Mouse (Mus musculus) cerebellum, adult 2 months (tissue): ENCODE data around the gene Abca8b. TPM values are rescaled to one million over a fixed set of nuclear protein-coding genes. Genes with fewer than 3 reads are reported as not detected.
"Not testable (repeated sequence)": the region's sequence is repeated elsewhere in the genome, so short reads cannot be mapped to it uniquely, and the experiment has no call there.

Experiments
- DNase-seq, 2 experiments: peaks; one replicate each; pipeline ENCODE4 v3.0.0; 2021
- H3K27ac ChIP-seq: fragments of 200-500 bp; 2 replicates; pipeline ENCODE4 v1.5.1; 2012; ENCODE audit warnings: low read length, control low read depth, inconsistent platforms; ENCODE audit not compliant: insufficient read depth
- H3K27me3 ChIP-seq: fragments of 200-500 bp; 2 replicates; pipeline ENCODE4 v1.6.1; 2012; ENCODE audit warnings: inconsistent platforms, mild to moderate bottlenecking, low read length, moderate library complexity; ENCODE audit not compliant: control insufficient read depth, insufficient read depth
- H3K4me1 ChIP-seq: fragments of 200-500 bp; 2 replicates; pipeline ENCODE4 v1.6.1; 2011; ENCODE audit warnings: low read length; ENCODE audit not compliant: control insufficient read depth, insufficient read depth
- H3K4me3 ChIP-seq: fragments of 200-500 bp; replicated peaks from 2 replicates; pipeline ENCODE3; 2011; ENCODE audit warnings: mild to moderate bottlenecking, low read depth, low read length, control low read depth; ENCODE audit not compliant: insufficient read depth
- CTCF ChIP-seq: fragments of 200-500 bp; IDR thresholded peaks from 2 replicates; pipeline ENCODE4 v1.5.1; 2011; ENCODE audit warnings: low read depth, mild to moderate bottlenecking, control low read depth, low read length, moderate library complexity, borderline replicate concordance; ENCODE audit not compliant: insufficient read depth
- POLR2A ChIP-seq: fragments of 200-500 bp; IDR thresholded peaks from 2 replicates; pipeline ENCODE4 v1.6.1; 2011; ENCODE audit warnings: low read length, control low read depth, borderline replicate concordance; ENCODE audit not compliant: insufficient read depth
- WGBS: fragments of 180-500 bp; shearing (Covaris S2); methylation state at CpG from one replicate; pipeline ENCODE4 v1.1.7; 2018; 5-methylcytosine and 5-hydroxymethylcytosine counted together
- polyA plus RNA-seq: library from polyadenylated mRNA; depleted of rRNA; stranded (reverse); fragments of >200 nt; gene quantifications from 2 replicates; pipeline ENCODE4 v1.2.3, GENCODE M21; 2012

Abca8b gene
- polyA plus RNA-seq, 1 experiment: 11.8 TPM

DNA sequence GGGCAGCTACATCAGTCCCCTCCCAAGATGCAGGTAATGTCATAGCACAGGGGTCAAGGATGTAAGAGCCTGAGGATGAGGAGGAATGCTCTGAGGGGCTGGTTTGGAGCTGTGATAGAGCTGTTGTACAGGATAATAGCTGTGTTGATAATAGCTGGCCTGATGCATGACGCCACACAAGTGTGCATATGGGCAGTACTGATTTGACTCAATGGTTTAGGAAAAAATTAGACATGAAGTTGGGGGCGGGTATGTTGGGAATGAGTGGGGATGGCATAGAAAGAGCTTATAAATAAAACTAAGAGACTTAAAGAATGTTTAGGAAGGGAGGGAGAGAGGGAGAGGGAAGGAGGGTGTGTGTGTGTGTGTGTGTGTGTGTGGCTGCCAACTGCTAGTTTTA, 5.4 kb downstream of the Abca8b start:
- Histone ChIP-seq H3K27me3 (no peaks in the 10 kb centered on the region), H3K27ac (no peak overlapping the region), H3K4me3 (no peak overlapping the region), H3K4me1 (peaks cover 5% of the 10 kb centered on the region)
- no peak for DNase-seq
- 90% methylated on average over 2 of the region's 2 CpGs for WGBS
- TF ChIP-seq POLR2A: no peak
- TF ChIP-seq CTCF: no peak

DNA sequence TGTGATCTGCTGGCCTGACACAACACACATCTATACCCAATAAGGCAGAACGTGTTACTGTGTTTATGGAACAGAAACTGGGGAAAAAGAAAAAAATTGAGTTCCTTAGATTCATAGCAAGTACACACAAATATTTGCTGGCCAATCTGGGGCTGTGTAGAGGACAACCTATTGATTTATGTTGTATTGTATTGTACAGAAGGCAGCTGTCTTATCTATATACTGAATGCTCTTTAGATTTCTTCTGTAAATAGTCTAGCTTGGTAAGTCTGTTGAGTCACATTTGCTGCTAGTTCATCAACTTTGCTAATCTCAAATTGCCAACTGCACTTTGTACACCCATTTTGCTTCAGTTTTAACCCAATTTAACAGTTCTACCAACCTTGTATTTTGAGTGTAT, 7.5 kb downstream of the Abca8b start:
- WGBS: 69% methylated on average over 1 of the region's 1 CpGs
- DNase-seq: no peak
- Histone ChIP-seq H3K27me3 (no peaks in the 10 kb centered on the region), H3K27ac (no peak overlapping the region), H3K4me3 (no peak overlapping the region), H3K4me1 (peaks cover 5% of the 10 kb centered on the region)
- TF ChIP-seq CTCF (no peak), POLR2A (no peak)

DNA sequence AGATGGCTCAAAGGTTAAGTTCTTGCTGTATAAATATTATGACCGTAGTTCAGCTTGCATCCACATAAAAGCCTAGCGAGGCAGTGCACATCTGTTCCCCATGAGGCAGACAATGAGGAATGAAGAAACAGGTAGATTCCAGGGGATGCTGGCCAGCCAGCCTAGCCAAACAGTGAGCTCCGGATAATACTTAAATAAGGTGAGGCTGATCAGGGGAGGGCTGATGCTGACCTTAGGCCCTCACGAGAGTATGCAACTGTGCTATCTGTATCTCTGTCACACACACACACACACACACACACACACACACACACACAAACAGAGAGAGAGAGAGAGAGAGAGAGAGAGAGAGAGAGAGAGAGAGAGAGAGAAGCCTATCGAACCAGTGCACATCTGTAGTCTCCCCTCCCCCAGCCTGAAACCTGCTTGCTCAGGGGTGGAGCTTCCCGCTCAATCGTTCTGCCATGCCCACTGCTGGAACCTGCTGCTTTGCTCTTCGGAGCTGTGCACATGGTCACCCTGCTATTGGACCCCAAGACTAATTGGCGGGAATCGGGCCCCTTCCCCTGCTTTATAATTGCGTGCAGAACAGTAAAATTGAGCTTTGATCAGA, 8.1 kb downstream of the Abca8b start:
- DNase-seq, H3K4me3 ChIP-seq, H3K27me3 ChIP-seq, H3K4me1 ChIP-seq, H3K27ac ChIP-seq: not testable (repeated sequence)
- 57% methylated on average over 11 of the region's 11 CpGs for WGBS

DNA sequence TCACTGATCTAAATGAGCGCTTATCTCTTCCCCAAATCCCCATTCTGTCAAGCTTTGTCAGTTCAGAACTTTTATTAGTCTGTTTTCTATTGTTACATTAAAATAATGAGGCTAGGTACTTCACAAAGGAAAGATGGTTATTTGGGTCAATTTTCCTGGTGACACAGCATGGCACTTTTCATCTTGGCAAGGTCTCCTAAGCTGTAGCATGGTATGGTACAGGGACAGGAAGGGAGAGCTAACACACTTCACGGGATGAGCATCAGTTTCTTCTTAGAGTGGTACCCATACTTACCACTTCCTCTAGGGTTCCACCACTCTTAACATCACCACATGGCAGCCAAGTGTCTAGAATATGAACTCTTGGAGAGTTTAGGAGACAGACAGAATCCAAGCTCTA, 13.8 kb downstream of the Abca8b start:
- DNase-seq: peak; percentile 36 to 67
- no peak for TF ChIP-seq POLR2A
- TF ChIP-seq CTCF: no peak
- H3K27ac ChIP-seq: peak overlapping the region; percentile 64; the same call in 1 of the 2 replicates
- no peaks in the 10 kb centered on the region for H3K27me3 ChIP-seq
- 53% methylated on average over 2 of the region's 2 CpGs for WGBS
- H3K4me1 ChIP-seq: peaks cover 3% of the 10 kb centered on the region; the same call in 1 of the 2 replicates
- no peak overlapping the region for H3K4me3 ChIP-seq

DNA sequence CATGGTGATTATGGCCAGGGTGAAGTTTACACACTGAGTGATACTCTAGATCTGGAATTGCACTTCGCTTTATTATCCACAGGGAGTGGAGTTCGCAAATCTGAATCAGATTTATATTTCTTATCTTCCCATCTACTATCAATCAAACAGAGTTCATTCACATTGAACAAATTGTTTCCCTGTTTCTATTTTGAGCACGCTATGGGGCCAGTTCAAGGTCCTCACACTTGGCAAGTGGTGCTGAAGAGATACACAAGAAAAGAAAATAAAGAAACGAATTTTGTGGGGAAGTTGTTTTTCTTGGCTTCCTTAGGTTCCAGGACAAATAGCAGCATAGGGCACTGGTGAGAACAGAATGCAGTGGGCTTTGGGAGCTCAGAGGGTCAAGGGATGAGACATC, 25.1 kb downstream of the Abca8b start:
- 86% methylated on average over 4 of the region's 4 CpGs for WGBS
- DNase-seq: no peak
- no peak for TF ChIP-seq POLR2A
- TF ChIP-seq CTCF: no peak
- Histone ChIP-seq H3K27ac (no peak overlapping the region), H3K4me3 (no peak overlapping the region), H3K27me3 (no peaks in the 10 kb centered on the region; the same call in 1 of the 2 replicates), H3K4me1 (no peaks in the 10 kb centered on the region; the same call in 1 of the 2 replicates)

DNA sequence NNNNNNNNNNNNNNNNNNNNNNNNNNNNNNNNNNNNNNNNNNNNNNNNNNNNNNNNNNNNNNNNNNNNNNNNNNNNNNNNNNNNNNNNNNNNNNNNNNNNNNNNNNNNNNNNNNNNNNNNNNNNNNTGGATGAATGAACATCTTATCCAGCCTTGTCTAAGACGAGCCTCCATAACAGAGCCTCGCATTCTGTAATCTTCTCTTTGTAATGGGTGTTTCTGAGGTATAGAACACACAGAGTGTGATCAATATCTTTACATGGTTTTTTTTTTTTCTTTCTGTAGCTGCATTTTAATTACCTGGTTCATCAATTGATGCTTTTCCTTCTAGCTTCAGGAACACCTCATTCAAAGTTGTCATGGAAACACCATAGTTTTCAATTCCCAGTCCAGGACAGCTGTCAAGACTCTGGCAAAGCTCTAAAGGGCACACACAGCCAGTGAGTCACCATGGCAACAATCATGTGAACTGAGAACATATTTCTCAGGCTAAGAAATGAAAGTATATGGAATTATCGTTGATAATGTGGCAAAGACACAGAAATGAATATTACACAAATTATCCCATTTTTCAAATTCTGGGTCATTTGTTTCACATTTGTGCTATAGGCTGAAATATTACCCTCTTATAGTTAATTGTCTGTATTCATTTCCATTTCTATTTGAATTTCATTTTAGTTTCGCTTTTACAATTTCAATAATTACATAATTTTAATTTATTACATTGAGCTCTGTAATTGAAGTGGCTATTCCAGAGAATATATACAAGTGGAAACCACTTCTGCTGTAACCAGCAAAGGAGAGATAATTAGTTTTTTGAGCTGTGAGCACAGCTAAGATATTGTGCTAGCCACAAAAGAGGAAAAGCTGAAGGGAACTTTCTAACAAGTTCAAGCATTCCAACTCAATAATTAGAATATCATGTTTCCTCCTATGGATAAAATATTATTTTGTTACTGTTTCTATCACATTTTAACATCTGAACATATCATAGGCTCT, 33.9 kb downstream of the Abca8b start:
- TF ChIP-seq CTCF (no peak), POLR2A (no peak)
- H3K27me3 ChIP-seq: no peaks in the 10 kb centered on the region
- no peak for DNase-seq
- no peaks in the 10 kb centered on the region for H3K4me1 ChIP-seq
- 56% methylated on average over 4 of the region's 4 CpGs for WGBS
- H3K27ac ChIP-seq: no peak overlapping the region
- H3K4me3 ChIP-seq: no peak overlapping the region

DNA sequence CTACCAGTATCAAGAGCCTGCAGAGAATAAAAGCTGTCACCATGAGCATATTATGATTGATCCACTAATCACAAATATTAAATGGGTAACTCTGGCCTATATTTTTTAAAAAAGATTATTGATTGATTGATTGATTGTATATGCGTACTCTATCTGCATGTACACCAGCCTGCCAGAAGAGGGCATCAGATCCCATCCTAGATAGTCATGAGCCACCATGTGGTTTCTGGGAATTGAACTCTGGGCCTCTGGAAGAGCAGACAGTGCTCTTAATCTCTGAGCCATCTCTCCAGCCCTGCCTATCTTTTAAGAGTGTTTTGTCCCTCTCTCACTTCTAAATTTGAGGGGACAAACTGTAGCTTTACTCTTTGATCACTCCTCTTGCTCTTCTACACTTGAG, 40.5 kb downstream of the Abca8b start:
- no peak overlapping the region for H3K27ac ChIP-seq
- no peaks in the 10 kb centered on the region for H3K27me3 ChIP-seq
- WGBS: 85% methylated on average over 1 of the region's 1 CpGs
- no peak for DNase-seq
- TF ChIP-seq CTCF (peak; percentile 12; the same call in 1 of the 2 replicates), POLR2A (no peak)
- H3K4me3 ChIP-seq: no peak overlapping the region
- H3K4me1 ChIP-seq: no peaks in the 10 kb centered on the region

DNA sequence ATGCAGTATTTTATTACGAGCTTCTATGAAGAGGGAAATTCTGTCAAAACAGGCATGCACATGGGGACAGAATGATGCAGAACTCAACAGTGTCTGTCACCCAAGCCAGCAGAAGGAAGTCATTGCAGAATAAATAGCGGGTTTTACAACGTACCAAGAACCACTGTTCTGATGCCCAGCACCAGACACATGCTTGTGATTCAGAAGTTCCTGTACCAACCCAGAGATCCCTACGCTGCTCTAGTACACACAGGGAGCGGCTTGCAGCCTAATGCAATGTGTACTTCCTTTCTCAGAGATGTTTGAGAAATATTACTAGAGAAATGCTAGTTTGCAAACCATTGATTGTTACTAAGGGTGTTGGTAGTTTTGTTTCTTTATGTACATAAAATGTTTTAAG, 58.7 kb downstream of the Abca8b start:
- H3K27me3 ChIP-seq: no peaks in the 10 kb centered on the region
- no peak for TF ChIP-seq CTCF
- TF ChIP-seq POLR2A: no peak
- H3K4me3 ChIP-seq: no peak overlapping the region
- DNase-seq: no peak
- H3K27ac ChIP-seq: no peak overlapping the region
- 90% methylated on average over 5 of the region's 5 CpGs for WGBS
- H3K4me1 ChIP-seq: no peaks in the 10 kb centered on the region

DNA sequence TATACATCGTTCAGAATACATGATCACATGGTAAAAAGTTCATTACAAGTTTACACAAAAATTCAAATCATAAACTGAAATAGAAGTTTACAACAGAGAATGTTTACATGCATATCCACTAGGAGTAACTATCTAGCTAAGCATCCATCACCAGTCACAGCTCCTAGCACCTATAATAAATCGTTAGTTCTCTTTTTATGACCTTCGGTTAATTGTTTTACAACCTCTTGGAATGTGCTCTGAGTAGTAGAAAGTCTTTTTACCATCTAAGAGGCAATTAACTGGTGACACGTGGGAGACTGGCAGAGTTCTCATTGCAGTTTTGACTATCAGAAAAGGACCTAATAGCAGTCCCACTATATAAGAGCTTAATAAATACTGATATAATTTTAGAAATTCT, 62.4 kb downstream of the Abca8b start:
- not testable (repeated sequence) for DNase-seq, H3K4me1 ChIP-seq, H3K27ac ChIP-seq, H3K27me3 ChIP-seq, H3K4me3 ChIP-seq
- WGBS: 81% methylated on average over 4 of the region's 4 CpGs
